Mouse (Mus musculus): ENCODE results near the gene Cttnbp2. TPM values are rescaled to one million over a fixed set of nuclear protein-coding genes. Genes with fewer than 3 reads are reported as not detected.

The Cttnbp2 gene
- polyA plus RNA-seq, 1 experiment, result 5.7 TPM

- TF ChIP-seq CTCF (conservative IDR thresholded peaks at IDR 0.05; ENCODE audit: insufficient read depth, insufficient read length, low read depth, low read length) (no peak), POLR2A (IDR thresholded peaks at IDR 0.05; ENCODE audit: low read depth, low read length) (no peak)
- no peak overlapping the region for H3K27ac ChIP-seq (ENCODE audit: insufficient read depth, low read depth, low read length)
- no peaks in the 10 kb centered on the region for H3K4me1 ChIP-seq (ENCODE audit: control insufficient read depth, insufficient read depth, low read length)
- no peaks in the 10 kb centered on the region for H3K36me3 ChIP-seq (ENCODE audit: control insufficient read depth, insufficient read depth, low read length)
- no peak for DNase-seq
- WGBS, result 91% methylated on average over 7 of the region's 7 CpGs
- H3K4me3 ChIP-seq (ENCODE audit: insufficient read depth, low read depth, low read length), result no peak overlapping the region
- no peaks in the 10 kb centered on the region for H3K27me3 ChIP-seq (replicated peaks; ENCODE audit: control insufficient read depth, insufficient read depth, low read length)
Observed at GRCm38 (mm10) chr6:18446917-18447316, 67.7 kb downstream of the Cttnbp2 start.

GRCm38 (mm10) chr6:18446359-18446758 is 68.3 kb downstream of the Cttnbp2 start:
- Histone ChIP-seq H3K4me3 (ENCODE audit: insufficient read depth, low read depth, low read length) (no peak overlapping the region), H3K4me1 (ENCODE audit: control insufficient read depth, insufficient read depth, low read length) (no peaks in the 10 kb centered on the region), H3K27ac (ENCODE audit: insufficient read depth, low read depth, low read length) (no peak overlapping the region), H3K27me3 (replicated peaks; ENCODE audit: control insufficient read depth, insufficient read depth, low read length) (no peaks in the 10 kb centered on the region), H3K36me3 (ENCODE audit: control insufficient read depth, insufficient read depth, low read length) (no peaks in the 10 kb centered on the region)
- WGBS, result 65% methylated on average over 3 of the region's 3 CpGs
- DNase-seq, result no peak
- TF ChIP-seq POLR2A (IDR thresholded peaks at IDR 0.05; ENCODE audit: low read depth, low read length) (no peak), CTCF (conservative IDR thresholded peaks at IDR 0.05; ENCODE audit: insufficient read depth, insufficient read length, low read depth, low read length) (no peak)

GRCm38 (mm10) chr6:18445747-18446146 is 68.9 kb downstream of the Cttnbp2 start:
- Histone ChIP-seq H3K4me1 (ENCODE audit: control insufficient read depth, insufficient read depth, low read length) (no peaks in the 10 kb centered on the region), H3K36me3 (ENCODE audit: control insufficient read depth, insufficient read depth, low read length) (no peaks in the 10 kb centered on the region), H3K4me3 (ENCODE audit: insufficient read depth, low read depth, low read length) (no peak overlapping the region), H3K27ac (ENCODE audit: insufficient read depth, low read depth, low read length) (no peak overlapping the region), H3K27me3 (replicated peaks; ENCODE audit: control insufficient read depth, insufficient read depth, low read length) (no peaks in the 10 kb centered on the region)
- DNase-seq, result peak; percentile 39
- TF ChIP-seq CTCF (conservative IDR thresholded peaks at IDR 0.05; ENCODE audit: insufficient read depth, insufficient read length, low read depth, low read length) (no peak), POLR2A (IDR thresholded peaks at IDR 0.05; ENCODE audit: low read depth, low read length) (no peak)
- 71% methylated on average over 4 of the region's 4 CpGs for WGBS

- 86% methylated on average over 3 of the region's 3 CpGs for WGBS
- H3K36me3 ChIP-seq (ENCODE audit: control insufficient read depth, insufficient read depth, low read length), result no peaks in the 10 kb centered on the region
- no peaks in the 10 kb centered on the region for H3K4me1 ChIP-seq (ENCODE audit: control insufficient read depth, insufficient read depth, low read length)
- H3K27me3 ChIP-seq (replicated peaks; ENCODE audit: control insufficient read depth, insufficient read depth, low read length), result no peaks in the 10 kb centered on the region
- no peak overlapping the region for H3K27ac ChIP-seq (ENCODE audit: insufficient read depth, low read depth, low read length)
- no peak for TF ChIP-seq CTCF (conservative IDR thresholded peaks at IDR 0.05; ENCODE audit: insufficient read depth, insufficient read length, low read depth, low read length)
- no peak for TF ChIP-seq POLR2A (IDR thresholded peaks at IDR 0.05; ENCODE audit: low read depth, low read length)
- no peak for DNase-seq
- H3K4me3 ChIP-seq (ENCODE audit: insufficient read depth, low read depth, low read length), result no peak overlapping the region
Observed at GRCm38 (mm10) chr6:18442303-18442702, 72.3 kb downstream of the Cttnbp2 start.

- 67% methylated on average over 4 of the region's 4 CpGs for WGBS
- Histone ChIP-seq H3K36me3 (ENCODE audit: control insufficient read depth, insufficient read depth, low read length) (no peaks in the 10 kb centered on the region), H3K27ac (ENCODE audit: insufficient read depth, low read depth, low read length) (no peak overlapping the region), H3K4me1 (ENCODE audit: control insufficient read depth, insufficient read depth, low read length) (no peaks in the 10 kb centered on the region), H3K27me3 (replicated peaks; ENCODE audit: control insufficient read depth, insufficient read depth, low read length) (no peaks in the 10 kb centered on the region), H3K4me3 (ENCODE audit: insufficient read depth, low read depth, low read length) (no peak overlapping the region)
- TF ChIP-seq POLR2A (IDR thresholded peaks at IDR 0.05; ENCODE audit: low read depth, low read length) (no peak), CTCF (conservative IDR thresholded peaks at IDR 0.05; ENCODE audit: insufficient read depth, insufficient read length, low read depth, low read length) (no peak)
- DNase-seq, result no peak
Observed at GRCm38 (mm10) chr6:18440918-18441532, 73.6 kb downstream of the Cttnbp2 start.

GRCm38 (mm10) chr6:18436127-18436812 is 78.4 kb downstream of the Cttnbp2 start:
- TF ChIP-seq CTCF (conservative IDR thresholded peaks at IDR 0.05; ENCODE audit: insufficient read depth, insufficient read length, low read depth, low read length), result no peak
- no peak for TF ChIP-seq POLR2A (IDR thresholded peaks at IDR 0.05; ENCODE audit: low read depth, low read length)
- no peak overlapping the region for H3K27ac ChIP-seq (ENCODE audit: insufficient read depth, low read depth, low read length)
- no peaks in the 10 kb centered on the region for H3K36me3 ChIP-seq (ENCODE audit: control insufficient read depth, insufficient read depth, low read length)
- no peaks in the 10 kb centered on the region for H3K27me3 ChIP-seq (replicated peaks; ENCODE audit: control insufficient read depth, insufficient read depth, low read length)
- no peaks in the 10 kb centered on the region; the same call in 1 of the 2 replicates for H3K4me1 ChIP-seq (ENCODE audit: control insufficient read depth, insufficient read depth, low read length)
- H3K4me3 ChIP-seq (ENCODE audit: insufficient read depth, low read depth, low read length), result no peak overlapping the region
- no peak for DNase-seq
- 75% methylated on average over 4 of the region's 4 CpGs for WGBS

- Histone ChIP-seq H3K36me3 (ENCODE audit: control insufficient read depth, insufficient read depth, low read length) (no peaks in the 10 kb centered on the region), H3K27me3 (replicated peaks; ENCODE audit: control insufficient read depth, insufficient read depth, low read length) (no peaks in the 10 kb centered on the region), H3K4me3 (ENCODE audit: insufficient read depth, low read depth, low read length) (no peak overlapping the region), H3K27ac (ENCODE audit: insufficient read depth, low read depth, low read length) (no peak overlapping the region), H3K4me1 (ENCODE audit: control insufficient read depth, insufficient read depth, low read length) (peaks cover 2% of the 10 kb centered on the region; the same call in 1 of the 2 replicates)
- 95% methylated on average over 16 of the region's 16 CpGs for WGBS
- DNase-seq, result no peak
- TF ChIP-seq POLR2A (IDR thresholded peaks at IDR 0.05; ENCODE audit: low read depth, low read length), result no peak
- TF ChIP-seq CTCF (conservative IDR thresholded peaks at IDR 0.05; ENCODE audit: insufficient read depth, insufficient read length, low read depth, low read length), result no peak
Observed at GRCm38 (mm10) chr6:18434828-18435531, 79.7 kb downstream of the Cttnbp2 start.

All from kidney, adult 2 months (tissue).